8 mouse cellular contexts compared by ENCODE assay signal in genomic region chr17:47593215-47593853, GRCm38 (mm10). TPM values are rescaled to one million over a fixed set of nuclear protein-coding genes. Genes with fewer than 3 reads are reported as not detected.
DNase-seq lines count a peak whose midpoint lies in the region; ATAC-seq and TF ChIP-seq lines count a peak whose summit lies in the region.

No protein-coding gene starts in this region.

- no peak for TF ChIP-seq EP300 in ES-Bruce4 (IDR thresholded peaks at IDR 0.05; ENCODE audit: insufficient read depth, low read depth, low read length)
- peak; percentile 72 for TF ChIP-seq EP300 in liver, postnatal 0 days (IDR thresholded peaks at IDR 0.05; ENCODE audit: low read depth)

- no peak for TF ChIP-seq CTCF in ES-Bruce4 (IDR thresholded peaks at IDR 0.05; ENCODE audit: low read depth, low read length)
- TF ChIP-seq CTCF in liver, postnatal 0 days (IDR thresholded peaks at IDR 0.05; ENCODE audit: low read depth) = no peak

- H3K9me3 ChIP-seq in ES-Bruce4 (replicated peaks; ENCODE audit: control insufficient read depth, insufficient read depth, low read length, poor library complexity, severe bottlenecking) = no peaks in the 10 kb centered on the region
- H3K9me3 ChIP-seq in forebrain, embryonic 13.5 days (replicated peaks) = no peaks in the 10 kb centered on the region
- H3K9me3 ChIP-seq in liver, postnatal 0 days (ENCODE audit: low read length) = no peaks in the 10 kb centered on the region
- H3K9me3 ChIP-seq in neural tube, embryonic 14.5 days (ENCODE audit: control insufficient read depth, low read length) = no peaks in the 10 kb centered on the region

- ATAC-seq in cerebellum, adult (ENCODE audit: insufficient number of reproducible peaks, low FRiP score, low TSS enrichment) = peak; percentile 71
- peak; percentile 93 for ATAC-seq in forebrain, embryonic 13.5 days
- ATAC-seq in liver, postnatal 0 days = peak; percentile 78
- ATAC-seq in neural tube, embryonic 14.5 days (ENCODE audit: low read depth) = peak; percentile 91

- peak; percentile 97 for DNase-seq in heart, postnatal 10 days
- peak; percentile 74 for DNase-seq in large intestine, adult 2 months (ENCODE audit: low read depth, low spot score)
- DNase-seq in liver, postnatal 0 days = peak; percentile 98
- DNase-seq in testis, postnatal 10 days (ENCODE audit: low spot score) = peak; percentile 98

- peak overlapping the region; percentile 97 for H3K4me2 ChIP-seq in forebrain, embryonic 13.5 days
- peak overlapping the region; percentile 86 for H3K4me2 ChIP-seq in liver, postnatal 0 days (ENCODE audit: low read depth, low read length)
- H3K4me2 ChIP-seq in neural tube, embryonic 14.5 days (ENCODE audit: low read depth, low read length) = peak overlapping the region; percentile 75

- no peak for TF ChIP-seq POLR2A in ES-Bruce4 (IDR thresholded peaks at IDR 0.05; ENCODE audit: insufficient read depth, low read length)

- intact Hi-C loops in heart, postnatal 10 days (cut with DNase I) = no loop called here

- no peaks in the 10 kb centered on the region for H3K27me3 ChIP-seq in ES-Bruce4 (ENCODE audit: control insufficient read depth, insufficient read depth, low read length, poor library complexity, severe bottlenecking)
- H3K27me3 ChIP-seq in forebrain, embryonic 13.5 days = no peaks in the 10 kb centered on the region
- no peaks in the 10 kb centered on the region for H3K27me3 ChIP-seq in liver, postnatal 0 days (ENCODE audit: insufficient read depth, low read length)
- no peaks in the 10 kb centered on the region for H3K27me3 ChIP-seq in neural tube, embryonic 14.5 days (ENCODE audit: control insufficient read depth, insufficient read depth, low read length)

- H3K9ac ChIP-seq in ES-Bruce4 (ENCODE audit: low read depth, poor library complexity, severe bottlenecking) = peak overlapping the region; percentile 83
- peak overlapping the region; percentile 78 for H3K9ac ChIP-seq in forebrain, embryonic 13.5 days
- H3K9ac ChIP-seq in liver, postnatal 0 days (replicated peaks) = peak overlapping the region; percentile 86
- peak overlapping the region; percentile 67 for H3K9ac ChIP-seq in neural tube, embryonic 14.5 days (replicated peaks; ENCODE audit: low read depth, low read length)

- H3K36me3 ChIP-seq in ES-Bruce4 (ENCODE audit: control insufficient read depth, insufficient read depth, low read length, poor library complexity, severe bottlenecking) = peaks cover 5% of the 10 kb centered on the region; the same call in 1 of the 2 replicates
- H3K36me3 ChIP-seq in forebrain, embryonic 13.5 days (ENCODE audit: poor library complexity, severe bottlenecking) = peaks cover 2% of the 10 kb centered on the region; the same call in 1 of the 2 replicates
- peaks cover 28% of the 10 kb centered on the region for H3K36me3 ChIP-seq in liver, postnatal 0 days (replicated peaks; ENCODE audit: insufficient read depth, low read length)
- no peaks in the 10 kb centered on the region for H3K36me3 ChIP-seq in neural tube, embryonic 14.5 days (ENCODE audit: control insufficient read depth, insufficient read depth, low read length)

- H3K4me1 ChIP-seq in ES-Bruce4 (ENCODE audit: control insufficient read depth, insufficient read depth, low read length) = peaks cover 6% of the 10 kb centered on the region
- H3K4me1 ChIP-seq in forebrain, embryonic 13.5 days = peaks cover 46% of the 10 kb centered on the region
- H3K4me1 ChIP-seq in liver, postnatal 0 days (ENCODE audit: insufficient read depth) = peaks cover 37% of the 10 kb centered on the region
- H3K4me1 ChIP-seq in neural tube, embryonic 14.5 days (ENCODE audit: control insufficient read depth, insufficient read depth, low read length) = peaks cover 18% of the 10 kb centered on the region

- WGBS in forebrain, embryonic 13.5 days = 1% methylated on average over 62 of the region's 63 CpGs
- WGBS in large intestine, adult 2 months = under 1% methylated on average over 63 of the region's 63 CpGs
- whole genome bisulfite sequencing in liver, postnatal 0 days (ENCODE audit: insufficient replicate concordance) = under 1% methylated on average over 54 of the region's 63 CpGs
- WGBS in neural tube, embryonic 14.5 days = under 1% methylated on average over 63 of the region's 63 CpGs

- peak overlapping the region; percentile 69 for H3K4me3 ChIP-seq in ES-Bruce4 (ENCODE audit: low read depth, low read length)
- H3K4me3 ChIP-seq in forebrain, embryonic 13.5 days = peak overlapping the region; percentile 73
- H3K4me3 ChIP-seq in liver, postnatal 0 days (ENCODE audit: low read depth, low read length) = peak overlapping the region; percentile 95
- peak overlapping the region; percentile 68 for H3K4me3 ChIP-seq in neural tube, embryonic 14.5 days (ENCODE audit: low read depth, low read length)

- 0 out of 2 replicates have a peak overlapping the region, but pooled peaks have one; percentile 18 for H3K27ac ChIP-seq in ES-Bruce4 (ENCODE audit: insufficient read depth, low read length)
- peak overlapping the region; percentile 90 for H3K27ac ChIP-seq in forebrain, embryonic 13.5 days
- H3K27ac ChIP-seq in liver, postnatal 0 days (ENCODE audit: low read depth) = peak overlapping the region; percentile 93
- H3K27ac ChIP-seq in neural tube, embryonic 14.5 days (ENCODE audit: low read depth, low read length) = peak overlapping the region; percentile 74

RNA-seq across cellular contexts. Expression of gene Bysl, which starts 18.0 kb away (rescaled TPM):
- 24.9 and 25.7 TPM in 2 replicates for polyA plus RNA-seq in ES-Bruce4 (2011; ENCODE audit: insufficient read depth, insufficient read length, low read depth, missing spikeins)
- 29.7 and 33.2 TPM in 2 replicates for polyA plus RNA-seq in forebrain, embryonic 13.5 days (2015; fragmentation: Nextera tagmentation; extraction: Ambion mirVana)
- 10 to 100 TPM; 17.2 to 19.0 TPM for total RNA-seq in heart, postnatal 10 days (2021)
- 8.4 and 10.4 TPM in 2 replicates for polyA plus RNA-seq in large intestine, adult 2 months (2012; rRNA removed)
- polyA plus RNA-seq in liver, postnatal 0 days (2015; fragmentation: Nextera tagmentation; extraction: Ambion mirVana) = 8.9 and 10.6 TPM in 2 replicates
- 32.7 and 35.0 TPM in 2 replicates for polyA plus RNA-seq in neural tube, embryonic 14.5 days (2014; fragmentation: Nextera tagmentation; extraction: Ambion mirVana)

RNA-seq across cellular contexts. Expression of gene Med20, which starts 18.0 kb away (rescaled TPM):
- 26.4 and 36.9 TPM in 2 replicates for polyA plus RNA-seq in ES-Bruce4 (2011; ENCODE audit: insufficient read depth, insufficient read length, low read depth, missing spikeins)
- 42.6 and 45.2 TPM in 2 replicates for polyA plus RNA-seq in forebrain, embryonic 13.5 days (2015; fragmentation: Nextera tagmentation; extraction: Ambion mirVana)
- 10 to 100 TPM; 21.9 to 23.0 TPM for total RNA-seq in heart, postnatal 10 days (2021)
- 21.7 and 23.7 TPM in 2 replicates for polyA plus RNA-seq in large intestine, adult 2 months (2012; rRNA removed)
- polyA plus RNA-seq in liver, postnatal 0 days (2015; fragmentation: Nextera tagmentation; extraction: Ambion mirVana) = 13.5 and 14.4 TPM in 2 replicates
- 38.1 and 43.4 TPM in 2 replicates for polyA plus RNA-seq in neural tube, embryonic 14.5 days (2014; fragmentation: Nextera tagmentation; extraction: Ambion mirVana)

RNA-seq across cellular contexts. Expression of gene Gm20517, which starts 18.1 kb away (rescaled TPM):
- polyA plus RNA-seq in ES-Bruce4 (2011; ENCODE audit: insufficient read depth, insufficient read length, low read depth, missing spikeins) = 4.5 and 11.9 TPM in 2 replicates
- polyA plus RNA-seq in forebrain, embryonic 13.5 days (2015; fragmentation: Nextera tagmentation; extraction: Ambion mirVana) = 1.7 and 3.0 TPM in 2 replicates
- 1 to 10 TPM; 3.0 to 3.5 TPM for total RNA-seq in heart, postnatal 10 days (2021)
- 0.14 and 0.17 TPM in 2 replicates for polyA plus RNA-seq in large intestine, adult 2 months (2012; rRNA removed)
- polyA plus RNA-seq in liver, postnatal 0 days (2015; fragmentation: Nextera tagmentation; extraction: Ambion mirVana) = 0.79 and 0.82 TPM in 2 replicates
- polyA plus RNA-seq in neural tube, embryonic 14.5 days (2014; fragmentation: Nextera tagmentation; extraction: Ambion mirVana) = 2.3 and 2.9 TPM in 2 replicates

RNA-seq across cellular contexts. Expression of gene Usp49, which starts 37.2 kb away (rescaled TPM):
- 15.8 and 16.8 TPM in 2 replicates for polyA plus RNA-seq in ES-Bruce4 (2011; ENCODE audit: insufficient read depth, insufficient read length, low read depth, missing spikeins)
- 10.2 and 11.2 TPM in 2 replicates for polyA plus RNA-seq in forebrain, embryonic 13.5 days (2015; fragmentation: Nextera tagmentation; extraction: Ambion mirVana)
- total RNA-seq in heart, postnatal 10 days (2021) = 1 to 10 TPM; 5.4 to 5.5 TPM
- 5.0 and 9.2 TPM in 2 replicates for polyA plus RNA-seq in large intestine, adult 2 months (2012; rRNA removed)
- polyA plus RNA-seq in liver, postnatal 0 days (2015; fragmentation: Nextera tagmentation; extraction: Ambion mirVana) = 1.2 and 1.6 TPM in 2 replicates
- polyA plus RNA-seq in neural tube, embryonic 14.5 days (2014; fragmentation: Nextera tagmentation; extraction: Ambion mirVana) = 5.9 and 6.5 TPM in 2 replicates

Comparison
In these comparisons a context has a peak if more than half of its experiments do, and no peak if none do; other contexts are left out.
1. Peak in every context shown above with its lines: DNase-seq, ATAC-seq, H3K4me3 ChIP-seq and H3K27ac ChIP-seq.
2. H3K27ac ChIP-seq: peak in every context shown above with its lines; median percentile 93 in liver, postnatal 0 days; 90 in forebrain, embryonic 13.5 days; 74 in neural tube, embryonic 14.5 days; 18 in ES-Bruce4.